In genomic region chr12:100990291-100990690, GRCm38 (mm10) we compare ENCODE assay signal across 13 mouse cellular contexts. TPM values are rescaled to one million over a fixed set of nuclear protein-coding genes. Genes with fewer than 3 reads are reported as not detected.
DNase-seq lines count a peak whose midpoint lies in the region; ATAC-seq and TF ChIP-seq lines count a peak whose summit lies in the region.
"Had no signal": no experiment of that assay in that cellular context is flagged by ENCODE, and none has a peak within 500 bp of the region (broad histone marks: within the 10 kb centered on the region; RNA-seq: fewer than 3 reads in every experiment).

No protein-coding gene starts in this region.

- H3K9me3 ChIP-seq in forebrain, embryonic 11.5 days (ENCODE audit: control insufficient read depth, low read length), result no peaks in the 10 kb centered on the region
- no peaks in the 10 kb centered on the region for H3K9me3 ChIP-seq in limb, embryonic 11.5 days (ENCODE audit: control insufficient read depth, low read length)
- H3K9me3 ChIP-seq in lung, postnatal 0 days (ENCODE audit: low read length), result no peaks in the 10 kb centered on the region
- no peaks in the 10 kb centered on the region for H3K9me3 ChIP-seq in heart, embryonic 11.5 days (replicated peaks; ENCODE audit: control insufficient read depth, low read length)
- H3K9me3 ChIP-seq: heart, embryonic 13.5 days; liver, embryonic 13.5 days; stomach, embryonic 15.5 days had no signal

- H3K27me3 ChIP-seq in forebrain, embryonic 11.5 days (ENCODE audit: control insufficient read depth, insufficient read depth, low read length), result no peaks in the 10 kb centered on the region
- H3K27me3 ChIP-seq in limb, embryonic 11.5 days (ENCODE audit: control insufficient read depth, insufficient read depth, low read length), result 0 out of 2 replicates have a peak, but pooled peaks cover 3% of the 10 kb centered on the region
- H3K27me3 ChIP-seq in lung, postnatal 0 days (replicated peaks; ENCODE audit: insufficient read depth, low read length), result no peaks in the 10 kb centered on the region
- H3K27me3 ChIP-seq in heart, embryonic 11.5 days (ENCODE audit: control insufficient read depth, insufficient read depth, low read length), result peaks cover 29% of the 10 kb centered on the region
- H3K27me3 ChIP-seq: liver, embryonic 13.5 days; stomach, embryonic 15.5 days had no signal

- H3K4me2 ChIP-seq in forebrain, embryonic 11.5 days (ENCODE audit: low read depth, low read length, severe bottlenecking), result 0 out of 2 replicates have a peak overlapping the region, but pooled peaks have one; percentile 18
- no peak overlapping the region for H3K4me2 ChIP-seq in limb, embryonic 11.5 days (ENCODE audit: low read depth, severe bottlenecking)
- no peak overlapping the region for H3K4me2 ChIP-seq in lung, postnatal 0 days (replicated peaks; ENCODE audit: low read depth, low read length)
- H3K4me2 ChIP-seq in heart, embryonic 11.5 days, result no peak overlapping the region
- H3K4me2 ChIP-seq: heart, embryonic 13.5 days; liver, embryonic 13.5 days; stomach, embryonic 15.5 days had no signal

- ATAC-seq in forebrain, embryonic 11.5 days (replicated peaks; ENCODE audit: low FRiP score), result peak; percentile 76
- peak; percentile 88 for ATAC-seq in limb, embryonic 11.5 days (ENCODE audit: insufficient number of reproducible peaks, low FRiP score, low TSS enrichment, low read depth)
- ATAC-seq in lung, postnatal 0 days, result no peak
- ATAC-seq in heart, embryonic 11.5 days (replicated peaks; ENCODE audit: insufficient number of reproducible peaks, low FRiP score, low TSS enrichment), result no peak

- peak; percentile 28 for DNase-seq in lung, postnatal 10 days
- DNase-seq in lung, postnatal 25 days (ENCODE audit: low spot score), result no peak
- DNase-seq in forebrain, embryonic 11.5 days (ENCODE audit: low spot score), result peak; percentile 70
- DNase-seq in limb, embryonic 11.5 days (ENCODE audit: low spot score), result peak; percentile 87
- peak; percentile 74 for DNase-seq in retina, embryonic 14.5 days (ENCODE audit: low spot score)
- no peak for DNase-seq in lung, postnatal 0 days (ENCODE audit: low spot score)
- DNase-seq in heart, postnatal 36 days, result no peak
- DNase-seq: adrenal gland, postnatal 14 days; kidney, postnatal 14 days; liver, embryonic 13.5 days had no signal

- H3K9ac ChIP-seq in forebrain, embryonic 11.5 days (ENCODE audit: low read length), result no peak overlapping the region
- no peak overlapping the region for H3K9ac ChIP-seq in limb, embryonic 11.5 days (ENCODE audit: low read length)
- no peak overlapping the region for H3K9ac ChIP-seq in lung, postnatal 0 days (replicated peaks; ENCODE audit: low read depth)
- H3K9ac ChIP-seq in heart, embryonic 11.5 days (ENCODE audit: low read depth, low read length), result no peak overlapping the region
- H3K9ac ChIP-seq: heart, embryonic 13.5 days; liver, embryonic 13.5 days; stomach, embryonic 15.5 days had no signal

- intact Hi-C loops in heart, postnatal 36 days (cut with DNase I), result no loop called here

- 10% methylated on average over 12 of the region's 12 CpGs for WGBS in forebrain, embryonic 11.5 days
- 5% methylated on average over 12 of the region's 12 CpGs for WGBS in limb, embryonic 11.5 days
- WGBS in lung, postnatal 0 days, result 54% methylated on average over 12 of the region's 12 CpGs
- WGBS in heart, embryonic 11.5 days (ENCODE audit: insufficient replicate concordance), result 48% methylated on average over 12 of the region's 12 CpGs

- TF ChIP-seq EP300 in lung, postnatal 0 days (IDR thresholded peaks at IDR 0.05), result no peak

- no peak overlapping the region for H3K4me3 ChIP-seq in forebrain, embryonic 11.5 days (ENCODE audit: low read depth, low read length)
- no peak overlapping the region for H3K4me3 ChIP-seq in limb, embryonic 11.5 days (ENCODE audit: low read depth, low read length)
- no peak overlapping the region for H3K4me3 ChIP-seq in lung, postnatal 0 days (ENCODE audit: low read depth, low read length)
- no peak overlapping the region for H3K4me3 ChIP-seq in heart, embryonic 11.5 days (ENCODE audit: low read depth, low read length)
- H3K4me3 ChIP-seq: heart, embryonic 13.5 days; liver, embryonic 13.5 days; stomach, embryonic 15.5 days had no signal

- H3K4me1 ChIP-seq in forebrain, embryonic 11.5 days (replicated peaks; ENCODE audit: control insufficient read depth, insufficient read depth, low read length), result peaks cover 17% of the 10 kb centered on the region
- peaks cover 27% of the 10 kb centered on the region for H3K4me1 ChIP-seq in limb, embryonic 11.5 days (ENCODE audit: control insufficient read depth, insufficient read depth, low read length)
- no peaks in the 10 kb centered on the region; the same call in 1 of the 2 replicates for H3K4me1 ChIP-seq in lung, postnatal 0 days (ENCODE audit: insufficient read depth, low read depth, low read length)
- no peaks in the 10 kb centered on the region for H3K4me1 ChIP-seq in heart, embryonic 11.5 days (ENCODE audit: control insufficient read depth, insufficient read depth, low read length)

- no peaks in the 10 kb centered on the region for H3K36me3 ChIP-seq in forebrain, embryonic 11.5 days (ENCODE audit: control insufficient read depth, insufficient read depth, low read length)
- no peaks in the 10 kb centered on the region for H3K36me3 ChIP-seq in limb, embryonic 11.5 days (ENCODE audit: control insufficient read depth, insufficient read depth, low read length)
- H3K36me3 ChIP-seq in lung, postnatal 0 days (ENCODE audit: insufficient read depth, low read length), result no peaks in the 10 kb centered on the region
- no peaks in the 10 kb centered on the region for H3K36me3 ChIP-seq in heart, embryonic 11.5 days (ENCODE audit: control insufficient read depth, insufficient read depth, low read length)
- H3K36me3 ChIP-seq: heart, embryonic 13.5 days; liver, embryonic 13.5 days; stomach, embryonic 15.5 days had no signal

- H3K27ac ChIP-seq in forebrain, embryonic 11.5 days (ENCODE audit: low read depth, low read length), result peak overlapping the region; percentile 72
- H3K27ac ChIP-seq in limb, embryonic 11.5 days (replicated peaks; ENCODE audit: low read depth, low read length), result no peak overlapping the region
- no peak overlapping the region for H3K27ac ChIP-seq in lung, postnatal 0 days (ENCODE audit: low read length)
- H3K27ac ChIP-seq in heart, embryonic 11.5 days (ENCODE audit: low read depth, low read length), result no peak overlapping the region
- H3K27ac ChIP-seq: heart, embryonic 13.5 days; liver, embryonic 13.5 days; stomach, embryonic 15.5 days had no signal

- no peak for TF ChIP-seq CTCF in lung, postnatal 0 days (IDR thresholded peaks at IDR 0.05)

RNA-seq across cellular contexts. Expression of gene Ccdc88c, which starts 38.6 kb away (rescaled TPM):
- polyA plus RNA-seq in forebrain, embryonic 11.5 days (2014; fragmentation: Nextera tagmentation; extraction: Ambion mirVana), result 22.5 and 27.7 TPM in 2 replicates
- polyA plus RNA-seq in limb, embryonic 11.5 days (2014; fragmentation: Nextera tagmentation; extraction: Ambion mirVana), result 3.2 and 3.4 TPM in 2 replicates
- polyA plus RNA-seq in lung, postnatal 0 days (2015; fragmentation: Nextera tagmentation; extraction: Ambion mirVana), result 6.9 and 7.4 TPM in 2 replicates
- 1 to 10 TPM; 6.2 to 7.0 TPM for total RNA-seq in heart, postnatal 36 days (2021)
- 2.0 and 3.1 TPM in 2 replicates for polyA plus RNA-seq in heart, embryonic 11.5 days (2014; fragmentation: Nextera tagmentation; extraction: Ambion mirVana)

Comparison
In these comparisons a context has a peak if more than half of its experiments do, and no peak if none do; other contexts are left out.
1. DNase-seq: peak in lung, postnatal 10 days (single experiment), forebrain, embryonic 11.5 days (single experiment), limb, embryonic 11.5 days (single experiment) and retina, embryonic 14.5 days (single experiment); none in lung, postnatal 25 days (single experiment), lung, postnatal 0 days (single experiment) and heart, postnatal 36 days (0 of 2).
2. ATAC-seq: peak in forebrain, embryonic 11.5 days (single experiment) and limb, embryonic 11.5 days (single experiment); none in lung, postnatal 0 days (single experiment) and heart, embryonic 11.5 days (single experiment).